Mouse (Mus musculus) testis, adult 2 months (tissue): ENCODE results near the gene Osbpl8. TPM values are rescaled to one million over a fixed set of nuclear protein-coding genes. Genes with fewer than 3 reads are reported as not detected.
"Not testable (repeated sequence)": the region's sequence is repeated elsewhere in the genome, so short reads cannot be mapped to it uniquely, and the experiment has no call there.

Source experiments
- H3K27ac ChIP-seq: fragments of 200-500 bp; 2 replicates; pipeline ENCODE4 v1.5.1; 2012; ENCODE audit warnings: low read depth, low read length; ENCODE audit not compliant: control insufficient read depth, insufficient read depth
- H3K27me3 ChIP-seq: fragments of 200-500 bp; 2 replicates; pipeline ENCODE4 v1.6.1; 2012; ENCODE audit warnings: mild to moderate bottlenecking, low read length, moderate library complexity; ENCODE audit not compliant: control insufficient read depth, insufficient read depth
- H3K36me3 ChIP-seq: fragments of 200-500 bp; 2 replicates; pipeline ENCODE4 v1.6.1; 2012; ENCODE audit warnings: mild to moderate bottlenecking, low read length; ENCODE audit not compliant: control insufficient read depth, insufficient read depth
- H3K4me1 ChIP-seq: fragments of 200-500 bp; 2 replicates; pipeline ENCODE4 v1.6.1; 2012; ENCODE audit warnings: low read length; ENCODE audit not compliant: control insufficient read depth, insufficient read depth
- H3K4me3 ChIP-seq: fragments of 200-500 bp; 2 replicates; pipeline ENCODE4 v1.5.1; 2012; ENCODE audit warnings: low read depth, mild to moderate bottlenecking, low read length, moderate library complexity, mixed read lengths; ENCODE audit not compliant: control insufficient read depth
- CTCF ChIP-seq: fragments of 200-500 bp; IDR thresholded peaks from 2 replicates; pipeline ENCODE4 v1.5.1; 2012; ENCODE audit warnings: low read depth, mild to moderate bottlenecking, inconsistent platforms, low read length, moderate library complexity; ENCODE audit not compliant: control insufficient read depth, insufficient read depth, insufficient replicate concordance
- POLR2A ChIP-seq: fragments of 200-500 bp; IDR thresholded peaks from 2 replicates; pipeline ENCODE4 v1.6.1; 2012; ENCODE audit warnings: low read depth, mild to moderate bottlenecking, inconsistent platforms, low read length, moderate library complexity; ENCODE audit not compliant: control insufficient read depth
- polyA plus RNA-seq: library from polyadenylated mRNA; depleted of rRNA; stranded (reverse); fragments of >200 nt; gene quantifications from 2 replicates; pipeline ENCODE4 v1.2.3, GENCODE M21; 2012

Osbpl8 gene
- polyA plus RNA-seq, 1 experiment: 4.7 TPM

GRCm38 (mm10) chr10:111189022-111189555 lies 24.5 kb downstream of the Osbpl8 start:
- H3K36me3 ChIP-seq: no peaks in the 10 kb centered on the region
- H3K4me1 ChIP-seq: no peaks in the 10 kb centered on the region; the same call in 1 of the 2 replicates
- no peak for TF ChIP-seq POLR2A
- TF ChIP-seq CTCF: no peak
- no peak overlapping the region for H3K27ac ChIP-seq
- no peak overlapping the region for H3K4me3 ChIP-seq
- no peaks in the 10 kb centered on the region for H3K27me3 ChIP-seq

- H3K4me3 ChIP-seq: no peak overlapping the region
- H3K27ac ChIP-seq: no peak overlapping the region
- no peaks in the 10 kb centered on the region; the same call in 1 of the 2 replicates for H3K4me1 ChIP-seq
- H3K27me3 ChIP-seq: no peaks in the 10 kb centered on the region
- no peak for TF ChIP-seq CTCF
- H3K36me3 ChIP-seq: no peaks in the 10 kb centered on the region
These were observed 25.7 kb downstream of the Osbpl8 start for GRCm38 (mm10) chr10:111190110-111190795.

- Histone ChIP-seq H3K27me3 (no peaks in the 10 kb centered on the region), H3K4me1 (peaks cover 2% of the 10 kb centered on the region), H3K36me3 (no peaks in the 10 kb centered on the region), H3K4me3 (no peak overlapping the region), H3K27ac (no peak overlapping the region)
- TF ChIP-seq POLR2A: no peak
- no peak for TF ChIP-seq CTCF
These were observed 29.0 kb downstream of the Osbpl8 start for GRCm38 (mm10) chr10:111193536-111193935.

DNA sequence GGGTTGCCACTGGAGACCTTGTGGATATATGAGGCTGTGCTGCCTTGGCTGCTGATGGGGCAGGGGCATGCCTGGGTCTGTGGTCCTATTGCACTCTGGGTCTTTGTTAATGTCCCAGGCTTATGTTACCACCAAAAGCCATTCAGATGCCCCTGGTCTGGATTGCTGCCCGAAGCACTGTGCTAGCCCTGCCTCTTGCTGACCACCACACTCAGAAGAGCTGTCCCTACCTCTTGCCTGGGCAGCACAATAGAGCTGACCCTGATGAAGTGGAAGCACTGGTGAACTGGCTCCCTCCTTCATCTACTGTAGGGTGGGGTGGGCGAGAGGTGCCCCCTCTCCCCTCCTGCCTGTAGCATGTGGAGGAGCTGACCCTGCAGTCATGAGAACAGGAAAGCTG lies 31.6 kb downstream of the Osbpl8 start:
- TF ChIP-seq CTCF (no peak), POLR2A (no peak)
- H3K27ac ChIP-seq: no peak overlapping the region
- peaks cover 2% of the 10 kb centered on the region; the same call in 1 of the 2 replicates for H3K4me1 ChIP-seq
- H3K27me3 ChIP-seq: no peaks in the 10 kb centered on the region
- no peaks in the 10 kb centered on the region for H3K36me3 ChIP-seq
- H3K4me3 ChIP-seq: no peak overlapping the region

DNA sequence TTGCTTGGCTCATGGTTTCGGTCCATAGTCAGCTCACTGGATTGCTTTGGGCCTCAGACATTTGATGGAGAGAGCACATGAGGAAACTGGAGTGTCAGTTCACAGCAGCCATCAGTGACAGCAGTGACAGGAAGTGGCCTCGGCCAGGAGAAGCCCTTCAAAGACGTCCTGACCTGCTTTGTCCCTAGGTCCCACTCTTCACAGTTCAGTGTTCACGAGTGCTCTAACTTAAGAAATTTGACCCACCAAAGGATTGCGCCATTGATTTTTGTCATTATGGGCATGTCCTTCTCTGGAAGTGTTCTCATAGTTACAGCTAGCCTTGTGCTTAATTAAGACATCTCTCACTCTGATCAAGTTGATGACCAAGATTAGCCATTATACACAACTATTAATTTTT lies 34.2 kb downstream of the Osbpl8 start:
- H3K36me3 ChIP-seq, H3K4me1 ChIP-seq, H3K4me3 ChIP-seq, H3K27me3 ChIP-seq, H3K27ac ChIP-seq: not testable (repeated sequence)

DNA sequence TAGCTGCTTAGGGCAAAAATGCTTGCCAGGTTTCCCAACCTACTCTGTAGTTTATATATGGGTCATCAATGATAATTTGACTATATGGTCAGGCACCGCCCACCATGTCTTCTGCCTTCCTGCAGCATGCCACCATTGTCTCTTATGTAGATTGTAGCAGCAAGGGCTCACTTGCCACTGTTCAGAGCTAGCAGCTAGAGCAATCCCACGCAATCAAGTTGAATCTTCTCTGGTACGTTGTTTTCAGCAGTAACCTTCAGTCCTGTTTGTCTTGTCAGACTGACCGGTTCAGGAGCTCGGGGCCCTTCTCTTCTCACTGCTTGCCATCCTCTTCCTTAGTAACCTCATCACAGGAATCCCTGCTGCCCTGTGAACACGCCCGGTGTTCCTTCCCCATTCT lies 36.6 kb downstream of the Osbpl8 start:
- H3K27me3 ChIP-seq: no peaks in the 10 kb centered on the region
- TF ChIP-seq CTCF: no peak
- TF ChIP-seq POLR2A: no peak
- no peak overlapping the region for H3K4me3 ChIP-seq
- no peaks in the 10 kb centered on the region for H3K36me3 ChIP-seq
- peaks cover 2% of the 10 kb centered on the region; the same call in 1 of the 2 replicates for H3K4me1 ChIP-seq
- H3K27ac ChIP-seq: no peak overlapping the region

GRCm38 (mm10) chr10:111201666-111202065 lies 37.1 kb downstream of the Osbpl8 start:
- no peaks in the 10 kb centered on the region for H3K36me3 ChIP-seq
- TF ChIP-seq POLR2A (no peak), CTCF (no peak)
- H3K4me1 ChIP-seq: no peaks in the 10 kb centered on the region
- H3K27ac ChIP-seq: no peak overlapping the region
- no peaks in the 10 kb centered on the region for H3K27me3 ChIP-seq
- H3K4me3 ChIP-seq: no peak overlapping the region
